Mouse (Mus musculus): ENCODE measurements at regions not wholly inside any gene's neighbourhood (a gene's known extent, or its start where the extent isn't known, plus 50 kb on each side); places are given as distances from the start of the nearest gene placed in this dataset.

DNA sequence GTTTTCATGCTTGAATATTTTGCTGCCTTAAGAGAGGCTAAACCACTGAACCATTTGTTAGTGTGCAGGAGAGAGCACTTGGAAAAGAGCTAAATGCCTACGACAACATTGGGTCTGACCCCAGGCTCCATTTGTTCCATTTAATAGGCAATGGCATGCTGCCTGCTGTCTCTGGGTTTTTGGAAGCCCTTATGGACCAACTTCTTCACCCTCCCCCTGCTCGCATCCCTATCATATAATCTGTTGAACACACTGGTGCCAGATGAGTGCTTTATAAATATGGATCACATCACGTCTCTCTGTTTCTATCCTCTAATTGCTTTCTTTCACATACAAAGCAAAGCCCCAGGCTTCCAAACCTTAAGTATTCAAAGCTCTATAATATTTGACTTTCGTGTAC, 179.1 kb upstream of the Lrrn1 start:
- no peak for TF ChIP-seq POLR2A (IDR thresholded peaks at IDR 0.05; ENCODE audit: borderline replicate concordance, extremely low read depth, insufficient read depth, insufficient read length)
- Histone ChIP-seq H3K27ac (replicated peaks; ENCODE audit: low read depth, low read length) (no peak overlapping the region), H3K9me3 (ENCODE audit: control insufficient read depth, low read length) (no peaks in the 10 kb centered on the region), H3K27me3 (ENCODE audit: control insufficient read depth, insufficient read depth, low read length) (no peaks in the 10 kb centered on the region), H3K9ac (ENCODE audit: low read depth, low read length, severe bottlenecking) (no peak overlapping the region), H3K4me3 (replicated peaks; ENCODE audit: low read length) (no peak overlapping the region), H3K4me2 (replicated peaks; ENCODE audit: low read depth, low read length, severe bottlenecking) (no peak overlapping the region), H3K36me3 (ENCODE audit: control insufficient read depth, insufficient read depth, low read length) (no peaks in the 10 kb centered on the region), H3K4me1 (ENCODE audit: control insufficient read depth, insufficient read depth, low read length) (no peaks in the 10 kb centered on the region)
- DNase-seq (ENCODE audit: low spot score) = no peak
- 73% methylated on average over 4 of the region's 4 CpGs for WGBS
- ATAC-seq (ENCODE audit: low FRiP score, low read depth) = no peak

DNA sequence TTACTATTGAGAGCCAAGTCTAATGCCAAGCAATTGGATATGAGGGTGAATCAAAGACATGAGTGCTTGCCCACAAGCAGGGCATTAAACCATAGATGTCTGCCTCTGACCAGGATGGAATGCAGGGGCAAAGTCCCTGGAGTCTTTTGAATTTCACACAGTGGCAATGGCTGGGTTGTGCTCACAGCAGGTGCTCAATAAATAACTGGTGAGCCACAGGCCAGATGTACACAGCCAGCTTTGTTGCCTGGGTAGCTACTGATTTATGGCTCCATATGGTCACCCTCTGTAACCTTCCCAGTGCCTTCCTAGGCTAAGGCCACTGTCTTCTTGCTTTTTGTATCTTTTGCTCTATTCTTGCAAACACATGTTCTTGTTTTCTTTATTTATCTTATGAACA, 154.3 kb upstream of the Lrrn1 start:
- no peak for DNase-seq (ENCODE audit: low spot score)
- TF ChIP-seq POLR2A (IDR thresholded peaks at IDR 0.05; ENCODE audit: borderline replicate concordance, extremely low read depth, insufficient read depth, insufficient read length) = no peak
- H3K27ac ChIP-seq (replicated peaks; ENCODE audit: low read depth, low read length) = no peak overlapping the region
- H3K27me3 ChIP-seq (ENCODE audit: control insufficient read depth, insufficient read depth, low read length) = no peaks in the 10 kb centered on the region
- no peak overlapping the region for H3K9ac ChIP-seq (ENCODE audit: low read depth, low read length, severe bottlenecking)
- no peaks in the 10 kb centered on the region for H3K9me3 ChIP-seq (ENCODE audit: control insufficient read depth, low read length)
- no peaks in the 10 kb centered on the region for H3K36me3 ChIP-seq (ENCODE audit: control insufficient read depth, insufficient read depth, low read length)
- no peaks in the 10 kb centered on the region for H3K4me1 ChIP-seq (ENCODE audit: control insufficient read depth, insufficient read depth, low read length)
- ATAC-seq (ENCODE audit: low FRiP score, low read depth) = no peak
- H3K4me2 ChIP-seq (replicated peaks; ENCODE audit: low read depth, low read length, severe bottlenecking) = no peak overlapping the region
- no peak overlapping the region for H3K4me3 ChIP-seq (replicated peaks; ENCODE audit: low read length)

DNA sequence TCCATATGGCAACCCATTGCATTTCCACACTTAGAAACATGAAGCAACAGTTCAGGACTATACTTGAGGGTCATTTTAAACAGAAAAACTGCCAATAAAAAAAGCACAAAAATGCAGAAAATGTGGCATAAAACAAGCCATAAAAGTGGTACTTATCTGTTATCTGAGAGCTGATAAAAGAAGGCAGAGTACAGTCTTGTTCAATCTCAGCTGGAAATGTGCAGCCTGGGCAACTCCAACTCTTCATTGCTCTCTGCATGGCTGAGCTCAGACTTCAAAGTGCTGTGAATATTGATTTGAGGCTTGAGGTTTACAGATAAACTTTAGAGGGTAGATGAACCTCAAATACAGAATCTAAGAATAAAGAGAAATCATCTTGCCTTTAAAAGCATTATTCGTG, 151.1 kb upstream of the Lrrn1 start:
- no peaks in the 10 kb centered on the region for H3K27me3 ChIP-seq (ENCODE audit: control insufficient read depth, insufficient read depth, low read length)
- H3K4me3 ChIP-seq (replicated peaks; ENCODE audit: low read length) = no peak overlapping the region
- no peak overlapping the region for H3K4me2 ChIP-seq (replicated peaks; ENCODE audit: low read depth, low read length, severe bottlenecking)
- no peak for ATAC-seq (ENCODE audit: low FRiP score, low read depth)
- DNase-seq (ENCODE audit: low spot score) = no peak
- H3K9me3 ChIP-seq (ENCODE audit: control insufficient read depth, low read length) = no peaks in the 10 kb centered on the region
- H3K9ac ChIP-seq (ENCODE audit: low read depth, low read length, severe bottlenecking) = no peak overlapping the region
- no peak for TF ChIP-seq POLR2A (IDR thresholded peaks at IDR 0.05; ENCODE audit: borderline replicate concordance, extremely low read depth, insufficient read depth, insufficient read length)
- H3K36me3 ChIP-seq (ENCODE audit: control insufficient read depth, insufficient read depth, low read length) = no peaks in the 10 kb centered on the region
- WGBS = 89% methylated on average over 1 of the region's 1 CpGs
- H3K27ac ChIP-seq (replicated peaks; ENCODE audit: low read depth, low read length) = no peak overlapping the region
- H3K4me1 ChIP-seq (ENCODE audit: control insufficient read depth, insufficient read depth, low read length) = no peaks in the 10 kb centered on the region

DNA sequence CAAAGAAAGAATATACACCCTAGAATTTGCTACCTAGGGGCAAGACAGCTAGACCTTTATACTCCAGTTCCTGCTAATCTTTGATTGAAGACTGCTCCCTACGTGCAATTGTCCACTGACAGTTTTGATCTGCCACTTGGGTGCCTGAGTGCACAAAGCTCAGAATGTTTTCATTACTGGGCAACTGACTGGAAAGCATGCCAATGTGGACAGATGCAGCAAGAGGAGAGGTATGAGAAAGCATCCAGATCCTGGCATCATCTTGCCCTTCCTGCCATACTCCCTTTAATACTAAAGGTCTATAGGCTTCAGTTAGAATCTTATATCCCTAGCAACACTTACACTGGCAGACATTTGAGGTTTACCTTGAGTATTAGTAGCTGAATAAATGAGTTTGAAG, 148.9 kb upstream of the Lrrn1 start:
- Histone ChIP-seq H3K27ac (replicated peaks; ENCODE audit: low read depth, low read length) (no peak overlapping the region), H3K4me3 (replicated peaks; ENCODE audit: low read length) (no peak overlapping the region), H3K9ac (ENCODE audit: low read depth, low read length, severe bottlenecking) (no peak overlapping the region), H3K36me3 (ENCODE audit: control insufficient read depth, insufficient read depth, low read length) (no peaks in the 10 kb centered on the region), H3K4me1 (ENCODE audit: control insufficient read depth, insufficient read depth, low read length) (no peaks in the 10 kb centered on the region), H3K4me2 (replicated peaks; ENCODE audit: low read depth, low read length, severe bottlenecking) (no peak overlapping the region), H3K9me3 (ENCODE audit: control insufficient read depth, low read length) (no peaks in the 10 kb centered on the region), H3K27me3 (ENCODE audit: control insufficient read depth, insufficient read depth, low read length) (no peaks in the 10 kb centered on the region)
- TF ChIP-seq POLR2A (IDR thresholded peaks at IDR 0.05; ENCODE audit: borderline replicate concordance, extremely low read depth, insufficient read depth, insufficient read length) = no peak
- DNase-seq (ENCODE audit: low spot score) (no peak), ATAC-seq (ENCODE audit: low FRiP score, low read depth) (no peak)
- WGBS = 81% methylated on average over 1 of the region's 1 CpGs

DNA sequence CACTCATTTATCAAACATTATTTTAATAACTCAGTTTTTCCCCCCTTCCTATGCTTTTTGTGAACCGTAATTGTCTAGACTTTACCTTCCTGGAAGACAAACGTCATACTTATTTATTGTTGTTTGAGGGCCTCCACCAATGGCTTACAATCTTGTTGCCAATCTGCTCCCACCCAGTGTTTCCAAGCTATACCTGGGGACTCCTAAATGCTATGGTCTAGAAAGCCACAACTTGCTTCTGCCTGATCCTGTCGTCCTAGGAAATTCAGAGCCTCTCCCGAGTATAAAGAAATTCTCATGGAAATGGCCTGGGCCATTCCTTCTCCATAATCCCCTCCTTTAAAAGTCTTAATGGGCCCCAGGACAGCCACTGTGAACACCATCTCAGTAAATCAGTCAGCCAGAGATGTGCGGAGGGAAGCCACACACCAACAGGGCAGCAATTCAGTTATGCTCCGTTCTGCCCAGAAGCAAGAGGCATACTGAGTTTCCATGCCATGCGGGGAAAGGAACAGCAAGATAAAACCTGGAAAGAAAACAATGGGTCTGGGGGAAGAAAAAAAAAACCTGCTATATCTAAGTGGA, 143.4 kb upstream of the Lrrn1 start:
- Histone ChIP-seq H3K4me3 (replicated peaks; ENCODE audit: low read length) (no peak overlapping the region), H3K9me3 (ENCODE audit: control insufficient read depth, low read length) (no peaks in the 10 kb centered on the region), H3K36me3 (ENCODE audit: control insufficient read depth, insufficient read depth, low read length) (no peaks in the 10 kb centered on the region), H3K4me1 (ENCODE audit: control insufficient read depth, insufficient read depth, low read length) (no peaks in the 10 kb centered on the region), H3K27me3 (ENCODE audit: control insufficient read depth, insufficient read depth, low read length) (no peaks in the 10 kb centered on the region), H3K9ac (ENCODE audit: low read depth, low read length, severe bottlenecking) (no peak overlapping the region), H3K4me2 (replicated peaks; ENCODE audit: low read depth, low read length, severe bottlenecking) (no peak overlapping the region), H3K27ac (replicated peaks; ENCODE audit: low read depth, low read length) (no peak overlapping the region)
- DNase-seq (ENCODE audit: low spot score) = no peak
- no peak for ATAC-seq (ENCODE audit: low FRiP score, low read depth)
- TF ChIP-seq POLR2A (IDR thresholded peaks at IDR 0.05; ENCODE audit: borderline replicate concordance, extremely low read depth, insufficient read depth, insufficient read length) = no peak
- whole genome bisulfite sequencing = 50% methylated on average over 7 of the region's 7 CpGs

DNA sequence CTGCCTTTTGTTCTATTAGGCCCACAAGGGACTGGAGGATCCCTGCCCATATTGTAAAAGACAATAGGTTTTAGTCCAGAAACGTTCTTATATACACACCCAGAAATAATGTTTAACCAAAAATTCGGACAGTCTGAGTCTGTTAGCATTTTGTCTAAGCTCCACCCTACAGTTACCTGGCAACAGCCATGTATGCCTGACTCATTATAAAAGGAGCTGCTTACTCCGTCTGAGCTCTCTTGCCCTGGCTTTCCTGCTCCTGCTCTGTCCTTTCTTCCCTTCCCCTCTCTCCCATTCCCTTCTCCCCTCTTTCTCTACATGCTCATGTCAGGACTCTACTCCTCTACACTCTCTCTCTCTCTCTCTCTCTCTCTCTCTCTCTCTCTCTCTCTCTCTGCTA, 139.7 kb upstream of the Lrrn1 start:
- DNase-seq (ENCODE audit: low spot score) = no peak
- H3K36me3 ChIP-seq (ENCODE audit: control insufficient read depth, insufficient read depth, low read length) = no peaks in the 10 kb centered on the region
- no peaks in the 10 kb centered on the region for H3K9me3 ChIP-seq (ENCODE audit: control insufficient read depth, low read length)
- no peaks in the 10 kb centered on the region for H3K27me3 ChIP-seq (ENCODE audit: control insufficient read depth, insufficient read depth, low read length)
- H3K27ac ChIP-seq (replicated peaks; ENCODE audit: low read depth, low read length) = no peak overlapping the region
- 59% methylated on average over 3 of the region's 3 CpGs for WGBS
- H3K4me1 ChIP-seq (ENCODE audit: control insufficient read depth, insufficient read depth, low read length) = no peaks in the 10 kb centered on the region
- TF ChIP-seq POLR2A (IDR thresholded peaks at IDR 0.05; ENCODE audit: borderline replicate concordance, extremely low read depth, insufficient read depth, insufficient read length) = no peak
- H3K4me2 ChIP-seq (replicated peaks; ENCODE audit: low read depth, low read length, severe bottlenecking) = no peak overlapping the region
- ATAC-seq (ENCODE audit: low FRiP score, low read depth) = no peak; the same call in 1 of the 2 replicates
- no peak overlapping the region for H3K4me3 ChIP-seq (replicated peaks; ENCODE audit: low read length)
- H3K9ac ChIP-seq (ENCODE audit: low read depth, low read length, severe bottlenecking) = no peak overlapping the region
